ENCODE assay signal across 8 mouse cellular contexts in genomic region chr7:41500151-41500934, GRCm38 (mm10). TPM values are rescaled to one million over a fixed set of nuclear protein-coding genes. Genes with fewer than 3 reads are reported as not detected.
DNase-seq lines count a peak whose midpoint lies in the region; ATAC-seq and TF ChIP-seq lines count a peak whose summit lies in the region.

No protein-coding gene starts in this region.

- peak overlapping the region; percentile 70 for H3K9ac ChIP-seq in hindbrain, embryonic 13.5 days

- peak; percentile 48 for ATAC-seq in G1E (ENCODE audit: extremely low read depth, insufficient number of reproducible peaks, low FRiP score, poor library complexity, severe bottlenecking)
- peak; percentile 21 for ATAC-seq in hindbrain, embryonic 13.5 days (ENCODE audit: low FRiP score)

- H3K4me2 ChIP-seq in hindbrain, embryonic 13.5 days: peak overlapping the region; percentile 74

- H3K36me3 ChIP-seq in G1E (replicated peaks): peaks cover 7% of the 10 kb centered on the region
- H3K36me3 ChIP-seq in hindbrain, embryonic 13.5 days: no peaks in the 10 kb centered on the region

- peak overlapping the region; percentile 75 for H3K4me3 ChIP-seq in G1E (ENCODE audit: low read depth, low read length)
- H3K4me3 ChIP-seq in hindbrain, embryonic 13.5 days: peak overlapping the region; percentile 59

- H3K9me3 ChIP-seq in G1E (replicated peaks): no peaks in the 10 kb centered on the region
- H3K9me3 ChIP-seq in hindbrain, embryonic 13.5 days: no peaks in the 10 kb centered on the region

- no peak overlapping the region for H3K27ac ChIP-seq in hindbrain, embryonic 13.5 days

- H3K27me3 ChIP-seq in G1E (ENCODE audit: insufficient read depth, low read length): no peaks in the 10 kb centered on the region
- no peaks in the 10 kb centered on the region for H3K27me3 ChIP-seq in hindbrain, embryonic 13.5 days

- H3K4me1 ChIP-seq in G1E (ENCODE audit: insufficient read depth, low read depth, low read length): peaks cover 14% of the 10 kb centered on the region
- H3K4me1 ChIP-seq in hindbrain, embryonic 13.5 days (replicated peaks): no peaks in the 10 kb centered on the region; the same call in 1 of the 2 replicates

- DNase-seq in G1E (ENCODE audit: low spot score): peak; percentile 19
- DNase-seq in c-Kit-positive CD71-positive TER-119-negative erythroid progenitor cells, embryonic 14.5 days (ENCODE audit: low read depth): peak; percentile 63
- peak; percentile 39 for DNase-seq in forelimb bud, embryonic 11.5 days (ENCODE audit: low read depth, low spot score)
- peak; percentile 40 to 51 for DNase-seq in layer of hippocampus, postnatal 25 days (ENCODE audit: extremely low spot score in 1 of 2, low spot score in 1 of 2)
- DNase-seq in lung, postnatal 25 days (ENCODE audit: low spot score): peak; percentile 86
- peak; percentile 63 for DNase-seq in retina, embryonic 14.5 days (ENCODE audit: low spot score)
- DNase-seq in thymus, postnatal 36 days: peak; percentile 47 to 51

- peak; percentile 15; the same call in 1 of the 2 replicates for TF ChIP-seq CTCF in G1E (IDR thresholded peaks at IDR 0.05; ENCODE audit: low read depth, low read length)

- WGBS in hindbrain, embryonic 13.5 days: 21% methylated on average over 22 of the region's 22 CpGs

RNA-seq across cellular contexts. Expression of gene AW146154, which starts 0.7 kb away (rescaled TPM):
- total RNA-seq in G1E (2014; fragmentation: Nextera tagmentation): 37.9 and 39.8 TPM in 2 replicates
- 25.7 and 27.4 TPM in 2 replicates for total RNA-seq in G1E (2017)
- polyA plus RNA-seq in G1E (2012): 0.22 and 0.33 TPM in 2 replicates
- polyA plus RNA-seq in hindbrain, embryonic 13.5 days (2015; fragmentation: Nextera tagmentation; extraction: Ambion mirVana): 4.8 and 5.0 TPM in 2 replicates
- total RNA-seq in layer of hippocampus, postnatal 25 days (2021): 10 to 100 TPM in 1 of 2 experiments, 1 to 10 TPM in 1; 8.9 to 11.0 TPM

RNA-seq across cellular contexts. Expression of gene Gm20449, which starts 1.1 kb away (rescaled TPM):
- total RNA-seq in G1E (2014; fragmentation: Nextera tagmentation) (not detected in 2 replicates), G1E (2017) (0.05 and 0.06 TPM in 2 replicates)
- polyA plus RNA-seq in G1E (2012): not detected in 2 replicates
- polyA plus RNA-seq in hindbrain, embryonic 13.5 days (2015; fragmentation: Nextera tagmentation; extraction: Ambion mirVana): 0.06 and 0.09 TPM in 2 replicates
- total RNA-seq in layer of hippocampus, postnatal 25 days (2021): under 1 TPM; 0.15 to 0.45 TPM

RNA-seq across cellular contexts. Expression of gene Vmn2r57, which starts 51.8 kb away (rescaled TPM):
- not detected in 2 replicates for total RNA-seq in G1E (2014; fragmentation: Nextera tagmentation)
- total RNA-seq in G1E (2017): under 0.01 and 0.05 TPM in 2 replicates
- not detected in 2 replicates for polyA plus RNA-seq in G1E (2012)
- polyA plus RNA-seq in hindbrain, embryonic 13.5 days (2015; fragmentation: Nextera tagmentation; extraction: Ambion mirVana): 0.29 and 0.34 TPM in 2 replicates
- total RNA-seq in layer of hippocampus, postnatal 25 days (2021): under 1 TPM; 0.35 to 0.59 TPM

Comparison
In these comparisons a context has a peak if more than half of its experiments do, and no peak if none do; other contexts are left out.
1. DNase-seq: peak in every context shown above with its lines; median percentile 86 in lung, postnatal 25 days; 63 in c-Kit-positive CD71-positive TER-119-negative erythroid progenitor cells, embryonic 14.5 days; 63 in retina, embryonic 14.5 days; 49 in thymus, postnatal 36 days; 46 in layer of hippocampus, postnatal 25 days; 39 in forelimb bud, embryonic 11.5 days; 19 in G1E.